Mouse (Mus musculus): ENCODE results near the gene Eya4.

DNA sequence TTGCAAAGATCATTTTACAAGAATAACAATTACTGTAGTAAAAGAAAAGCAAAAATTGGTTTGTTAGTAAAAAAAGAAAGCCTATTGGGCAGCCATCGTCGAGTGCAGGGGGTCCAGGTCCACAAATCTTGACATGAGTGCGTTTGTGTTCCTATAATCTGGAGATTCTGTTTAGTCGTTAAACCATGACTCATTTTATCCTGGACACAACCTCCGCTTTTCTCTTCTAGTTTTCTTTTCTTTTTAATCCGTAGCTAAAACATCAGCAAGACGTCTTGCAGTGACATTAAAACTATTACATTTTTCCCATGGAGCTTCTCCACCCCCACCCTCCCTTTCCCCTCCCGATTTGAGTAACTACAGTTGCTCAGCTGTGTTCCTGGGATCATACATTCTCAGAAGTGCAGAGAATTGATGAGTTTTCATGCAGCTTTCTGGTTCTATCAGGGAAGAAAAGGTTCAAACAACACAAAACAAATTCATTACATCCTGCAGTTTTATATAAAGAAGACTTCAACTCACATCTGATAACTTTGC lies 297.1 kb downstream of the Eya4 start:
- TF ChIP-seq CTCF (IDR thresholded peaks at IDR 0.05; ENCODE audit: extremely low read depth, insufficient read depth, insufficient read length, insufficient replicate concordance): no peak
- TF ChIP-seq POLR2A (IDR thresholded peaks at IDR 0.05; ENCODE audit: low read depth, low read length): no peak

All from spleen, adult 2 months (tissue).